Mouse (Mus musculus): ENCODE measurements at regions not wholly inside any gene's neighbourhood (a gene's known extent, or its start where the extent isn't known, plus 50 kb on each side); places are given as distances from the start of the nearest gene placed in this dataset.

GRCm38 (mm10) chr4:105341274-105341673 lies 184.1 kb downstream of the Plpp3 start:
- TF ChIP-seq POLR2A (IDR thresholded peaks at IDR 0.05; ENCODE audit: insufficient read length, low read depth), result no peak
- TF ChIP-seq E2F4 (IDR thresholded peaks at IDR 0.05; ENCODE audit: insufficient read depth), result no peak
- no peak for TF ChIP-seq TCF12 (IDR thresholded peaks at IDR 0.05; ENCODE audit: insufficient read depth, poor library complexity, severe bottlenecking)
- no peak for TF ChIP-seq MYOG (IDR thresholded peaks at IDR 0.05; ENCODE audit: control insufficient read depth in 1 of 3, insufficient read depth in 1 of 3, insufficient read length in 2 of 3, low read depth in 2 of 3)
- TF ChIP-seq MAX (IDR thresholded peaks at IDR 0.05; ENCODE audit: low read depth), result no peak
- no peak for TF ChIP-seq MYOD1 (IDR thresholded peaks at IDR 0.05; ENCODE audit: control insufficient read depth in 1 of 3, insufficient read length in 2 of 3, low read depth in 2 of 3)
- TF ChIP-seq USF1 (IDR thresholded peaks at IDR 0.05; ENCODE audit: low read depth), result peak; percentile 18
- no peak for TF ChIP-seq CEBPB (IDR thresholded peaks at IDR 0.05; ENCODE audit: insufficient read depth, poor library complexity, severe bottlenecking)
- TF ChIP-seq REST (IDR thresholded peaks at IDR 0.05; ENCODE audit: insufficient read depth, insufficient read length), result no peak
- TF ChIP-seq SRF (IDR thresholded peaks at IDR 0.05; ENCODE audit: control insufficient read depth, insufficient read length, low read depth), result no peak
- TF ChIP-seq TCF3 (IDR thresholded peaks at IDR 0.05; ENCODE audit: insufficient read length, low read depth), result no peak

Data from myocyte (in vitro differentiated cells).